Mouse (Mus musculus) intestine, embryonic 15.5 days (tissue): ENCODE measurements around the gene Hivep3. TPM values are rescaled to one million over a fixed set of nuclear protein-coding genes. Genes with fewer than 3 reads are reported as not detected.

Source experiments
- ATAC-seq: fragments of 200-750 bp; cut with Nextera tagmentation; 2 replicates; pipeline ENCODE4 v1.8.0; 2017; ENCODE audit warnings: moderate TSS enrichment, moderate library complexity
- H3K27ac ChIP-seq: fragments of 300-500 bp; sonication (generic); 2 replicates; pipeline ENCODE4 v1.5.1; 2015; ENCODE audit warnings: mild to moderate bottlenecking, inconsistent platforms
- H3K27me3 ChIP-seq: fragments of 300-500 bp; sonication (generic); replicated peaks from 2 replicates; pipeline ENCODE4 v1.6.1; 2015; ENCODE audit warnings: inconsistent platforms
- H3K36me3 ChIP-seq: fragments of 300-500 bp; sonication (generic); 2 replicates; pipeline ENCODE4 v1.6.1; 2015; ENCODE audit warnings: inconsistent platforms
- H3K4me1 ChIP-seq: fragments of 300-500 bp; sonication (generic); replicated peaks from 2 replicates; pipeline ENCODE4 v1.6.1; 2015; ENCODE audit warnings: inconsistent platforms
- H3K4me2 ChIP-seq: fragments of 300-500 bp; sonication (generic); replicated peaks from 2 replicates; pipeline ENCODE4 v1.6.1; 2015; ENCODE audit warnings: mild to moderate bottlenecking, inconsistent platforms
- H3K4me3 ChIP-seq: fragments of 300-500 bp; sonication (generic); replicated peaks from 2 replicates; pipeline ENCODE4 v1.5.1; 2015; ENCODE audit warnings: inconsistent platforms
- H3K9ac ChIP-seq: fragments of 300-500 bp; sonication (generic); 2 replicates; pipeline ENCODE4 v1.6.1; 2015; ENCODE audit warnings: inconsistent platforms
- H3K9me3 ChIP-seq: fragments of 300-500 bp; sonication (generic); 2 replicates; pipeline ENCODE4 v1.6.1; 2016; ENCODE audit warnings: inconsistent platforms
- WGBS: fragments of 180-500 bp; shearing (Covaris S2); methylation state at CpG from one replicate; pipeline ENCODE4 v1.1.7; 2015; 5-methylcytosine and 5-hydroxymethylcytosine counted together
- polyA plus RNA-seq: library from polyadenylated mRNA; unstranded; fragments of >200 nt; fragmentation: Nextera tagmentation; extraction: Ambion mirVana; gene quantifications from 2 replicates; pipeline ENCODE4 v1.2.1, GENCODE M21; 2015

Gene Hivep3
- polyA plus RNA-seq, 1 experiment from 2014 or later, result 5.0 TPM

- Histone ChIP-seq H3K36me3 (no peaks in the 10 kb centered on the region), H3K4me1 (no peaks in the 10 kb centered on the region), H3K9ac (no peak overlapping the region), H3K9me3 (no peaks in the 10 kb centered on the region), H3K27ac (no peak overlapping the region), H3K27me3 (no peaks in the 10 kb centered on the region), H3K4me3 (no peak overlapping the region), H3K4me2 (no peak overlapping the region)
- WGBS, result 67% methylated on average over 9 of the region's 9 CpGs
- no peak for ATAC-seq
Measured at GRCm38 (mm10) chr4:119833333-119833732, 99.7 kb downstream of the Hivep3 start.

DNA sequence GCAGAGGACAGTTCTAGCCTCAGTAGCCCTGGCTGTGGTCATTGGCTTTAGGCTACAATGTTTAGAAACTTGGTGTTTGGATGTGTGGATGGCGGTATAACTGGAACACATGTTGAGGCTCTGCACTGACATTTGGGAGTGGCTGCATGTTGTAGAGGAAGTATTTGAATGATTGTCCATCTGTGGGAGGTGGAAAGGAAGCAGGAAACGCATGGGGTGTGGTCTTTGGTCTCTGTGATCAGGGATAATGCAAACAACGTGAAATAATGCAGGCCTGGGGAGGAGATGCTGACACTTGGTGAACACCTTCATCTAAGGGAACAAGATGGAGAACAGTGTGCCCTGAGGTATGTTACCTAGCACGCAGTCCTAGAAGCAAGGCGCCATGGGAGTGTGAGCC is 100.3 kb downstream of the Hivep3 start:
- no peak overlapping the region for H3K9ac ChIP-seq
- H3K4me2 ChIP-seq, result no peak overlapping the region
- no peaks in the 10 kb centered on the region for H3K9me3 ChIP-seq
- H3K4me1 ChIP-seq, result no peaks in the 10 kb centered on the region
- H3K27ac ChIP-seq, result no peak overlapping the region
- WGBS, result 51% methylated on average over 5 of the region's 5 CpGs
- no peaks in the 10 kb centered on the region for H3K36me3 ChIP-seq
- H3K4me3 ChIP-seq, result no peak overlapping the region
- H3K27me3 ChIP-seq, result no peaks in the 10 kb centered on the region
- no peak for ATAC-seq

DNA sequence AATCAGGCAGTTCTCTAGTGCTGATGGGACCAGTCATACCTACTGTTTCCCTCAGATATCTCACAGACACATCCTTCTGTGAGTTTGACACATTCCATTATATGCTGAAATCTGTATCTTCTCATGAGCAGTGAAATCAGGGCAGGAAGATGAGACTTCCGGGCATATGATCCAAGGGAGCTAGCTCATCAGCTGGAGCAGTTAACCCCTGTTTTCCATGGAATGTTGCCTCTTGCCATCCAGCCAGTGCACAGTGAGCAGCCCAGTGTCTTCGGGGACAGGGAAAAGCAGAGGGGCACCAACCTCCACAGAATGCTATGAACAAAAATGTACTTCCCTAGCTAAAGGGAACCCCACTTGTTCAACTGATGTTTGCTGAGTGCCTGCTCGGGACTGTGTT is 102.6 kb downstream of the Hivep3 start:
- Histone ChIP-seq H3K4me1 (no peaks in the 10 kb centered on the region), H3K9ac (no peak overlapping the region), H3K4me3 (no peak overlapping the region), H3K36me3 (no peaks in the 10 kb centered on the region), H3K4me2 (no peak overlapping the region), H3K27ac (no peak overlapping the region), H3K9me3 (no peaks in the 10 kb centered on the region), H3K27me3 (no peaks in the 10 kb centered on the region)
- WGBS, result 71% methylated on average over 3 of the region's 3 CpGs
- ATAC-seq, result no peak

DNA sequence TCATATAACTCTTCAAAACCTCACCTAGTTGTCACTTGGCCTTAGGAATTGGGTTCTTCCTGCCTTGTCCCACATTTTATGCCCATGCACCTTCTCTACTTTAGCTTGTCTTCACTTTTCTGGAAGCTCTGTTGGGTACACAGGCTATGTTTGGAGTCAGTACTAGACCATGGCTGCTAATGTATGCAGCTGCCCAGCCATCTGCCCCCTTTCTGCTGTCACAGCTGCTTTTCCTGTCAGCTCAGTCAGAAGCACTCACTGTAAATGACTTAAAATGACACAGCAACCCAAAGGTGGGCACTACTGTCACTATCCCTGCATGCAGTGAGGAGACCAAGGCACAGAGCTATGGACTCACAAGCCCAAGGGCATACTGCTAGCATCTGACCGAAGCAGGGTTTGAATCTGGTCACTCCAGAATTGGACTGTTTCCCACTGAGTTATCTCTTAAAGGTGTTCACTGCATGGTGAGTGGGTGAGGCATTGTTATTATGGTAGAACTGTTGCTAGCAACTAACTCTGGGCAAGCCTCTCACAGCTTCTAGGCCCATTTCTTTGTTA is 104.0 kb downstream of the Hivep3 start:
- H3K27me3 ChIP-seq, result no peaks in the 10 kb centered on the region
- H3K9ac ChIP-seq, result no peak overlapping the region
- 93% methylated on average over 1 of the region's 1 CpGs for WGBS
- no peak overlapping the region for H3K4me2 ChIP-seq
- ATAC-seq, result no peak
- no peaks in the 10 kb centered on the region for H3K4me1 ChIP-seq
- H3K36me3 ChIP-seq, result no peaks in the 10 kb centered on the region
- H3K27ac ChIP-seq, result no peak overlapping the region
- no peaks in the 10 kb centered on the region for H3K9me3 ChIP-seq
- no peak overlapping the region for H3K4me3 ChIP-seq

DNA sequence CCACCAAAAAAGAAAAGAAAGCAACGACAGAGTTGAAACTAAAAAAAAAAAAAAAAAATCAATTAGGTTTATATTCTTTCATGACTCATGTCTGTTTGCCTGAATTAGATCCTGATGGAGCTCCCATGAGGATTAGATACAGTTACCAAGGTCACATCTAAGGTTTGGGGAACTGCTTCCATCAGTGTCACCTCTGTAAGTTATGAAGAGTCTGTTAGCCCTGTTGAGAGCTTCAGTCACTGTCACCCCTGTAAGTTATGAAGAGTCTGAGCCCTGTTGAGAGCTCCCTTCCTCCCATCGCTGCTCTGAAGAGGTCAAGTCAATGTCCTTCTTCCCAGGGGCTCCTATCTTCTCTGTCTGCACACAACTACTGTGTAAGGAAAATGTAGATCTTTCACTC is 104.7 kb downstream of the Hivep3 start:
- Histone ChIP-seq H3K9me3 (no peaks in the 10 kb centered on the region), H3K36me3 (no peaks in the 10 kb centered on the region), H3K4me3 (no peak overlapping the region), H3K27me3 (no peaks in the 10 kb centered on the region), H3K4me2 (no peak overlapping the region), H3K9ac (no peak overlapping the region), H3K4me1 (no peaks in the 10 kb centered on the region), H3K27ac (no peak overlapping the region)
- ATAC-seq, result no peak
- WGBS, result 78% methylated on average over 2 of the region's 2 CpGs

DNA sequence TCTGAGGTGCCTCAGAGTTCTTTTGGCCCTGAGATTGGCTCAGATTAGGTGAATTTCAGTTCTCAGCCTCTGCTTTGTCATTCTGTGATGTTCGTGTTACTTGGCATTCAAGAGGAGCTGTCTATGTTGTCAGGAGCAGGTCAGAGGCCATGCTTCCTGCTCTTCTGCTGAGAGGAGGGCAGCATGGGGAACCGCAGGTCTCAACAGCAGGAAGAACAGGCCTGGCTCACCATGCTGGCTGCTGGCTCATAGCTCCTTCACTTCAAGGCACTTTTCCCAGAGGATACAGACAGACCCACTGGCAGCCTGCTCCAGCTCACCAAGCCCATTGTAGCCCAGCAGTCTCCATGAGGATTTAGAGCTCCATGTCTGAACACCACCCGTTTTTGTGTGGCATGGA is 109.7 kb downstream of the Hivep3 start:
- no peak for ATAC-seq
- Histone ChIP-seq H3K27ac (no peak overlapping the region), H3K9ac (no peak overlapping the region), H3K4me3 (no peak overlapping the region), H3K27me3 (no peaks in the 10 kb centered on the region), H3K9me3 (no peaks in the 10 kb centered on the region), H3K36me3 (no peaks in the 10 kb centered on the region), H3K4me2 (no peak overlapping the region), H3K4me1 (no peaks in the 10 kb centered on the region)
- 58% methylated on average over 3 of the region's 3 CpGs for WGBS

- H3K27ac ChIP-seq, result no peak overlapping the region
- no peak overlapping the region for H3K4me3 ChIP-seq
- H3K27me3 ChIP-seq, result no peaks in the 10 kb centered on the region
- H3K4me2 ChIP-seq, result no peak overlapping the region
- H3K4me1 ChIP-seq, result no peaks in the 10 kb centered on the region
- no peaks in the 10 kb centered on the region for H3K9me3 ChIP-seq
- WGBS, result 64% methylated on average over 3 of the region's 3 CpGs
- H3K9ac ChIP-seq, result no peak overlapping the region
- no peak for ATAC-seq
- no peaks in the 10 kb centered on the region for H3K36me3 ChIP-seq
Measured at GRCm38 (mm10) chr4:119844267-119844666, 110.7 kb downstream of the Hivep3 start.

GRCm38 (mm10) chr4:119845596-119846161 is 112.1 kb downstream of the Hivep3 start:
- H3K4me2 ChIP-seq, result no peak overlapping the region
- no peak for ATAC-seq
- no peaks in the 10 kb centered on the region for H3K27me3 ChIP-seq
- 80% methylated on average over 3 of the region's 3 CpGs for WGBS
- no peaks in the 10 kb centered on the region for H3K4me1 ChIP-seq
- H3K36me3 ChIP-seq, result no peaks in the 10 kb centered on the region
- H3K4me3 ChIP-seq, result no peak overlapping the region
- H3K9me3 ChIP-seq, result no peaks in the 10 kb centered on the region
- no peak overlapping the region for H3K27ac ChIP-seq
- H3K9ac ChIP-seq, result no peak overlapping the region

GRCm38 (mm10) chr4:119852483-119852882 is 118.9 kb downstream of the Hivep3 start:
- 54% methylated on average over 8 of the region's 8 CpGs for WGBS
- Histone ChIP-seq H3K36me3 (no peaks in the 10 kb centered on the region), H3K9ac (no peak overlapping the region), H3K27me3 (no peaks in the 10 kb centered on the region), H3K4me2 (no peak overlapping the region), H3K4me1 (no peaks in the 10 kb centered on the region), H3K27ac (no peak overlapping the region), H3K9me3 (no peaks in the 10 kb centered on the region), H3K4me3 (no peak overlapping the region)
- peak; percentile 74 for ATAC-seq

GRCm38 (mm10) chr4:119854307-119855144 is 120.9 kb downstream of the Hivep3 start:
- Histone ChIP-seq H3K4me2 (no peak overlapping the region), H3K9me3 (no peaks in the 10 kb centered on the region), H3K27me3 (no peaks in the 10 kb centered on the region), H3K9ac (no peak overlapping the region), H3K4me1 (no peaks in the 10 kb centered on the region), H3K36me3 (no peaks in the 10 kb centered on the region), H3K4me3 (no peak overlapping the region), H3K27ac (no peak overlapping the region)
- WGBS, result 75% methylated on average over 9 of the region's 9 CpGs
- ATAC-seq, result no peak

DNA sequence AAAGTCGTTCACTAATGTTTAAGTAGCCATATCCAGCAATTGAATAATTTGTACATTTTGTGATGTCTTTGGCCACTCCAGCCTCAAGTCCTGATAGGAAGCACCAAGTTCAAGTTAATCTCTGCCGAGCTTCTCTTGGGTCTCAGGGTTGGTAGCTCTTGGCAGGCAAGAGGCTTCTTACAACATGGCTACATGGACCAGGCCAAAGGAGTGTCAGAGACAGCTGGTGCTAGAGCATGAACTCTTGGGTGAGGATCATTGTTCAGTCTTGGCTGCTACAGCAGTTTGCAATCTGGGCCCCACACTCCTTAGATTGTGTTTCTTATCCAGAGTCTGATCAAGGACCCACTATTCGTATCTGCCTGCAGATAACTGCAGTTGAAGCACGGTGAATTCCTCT is 125.9 kb downstream of the Hivep3 start:
- no peak overlapping the region for H3K4me2 ChIP-seq
- no peaks in the 10 kb centered on the region for H3K27me3 ChIP-seq
- H3K4me3 ChIP-seq, result no peak overlapping the region
- H3K9ac ChIP-seq, result no peak overlapping the region
- no peak overlapping the region for H3K27ac ChIP-seq
- no peaks in the 10 kb centered on the region for H3K4me1 ChIP-seq
- H3K9me3 ChIP-seq, result no peaks in the 10 kb centered on the region
- ATAC-seq, result no peak
- H3K36me3 ChIP-seq, result no peaks in the 10 kb centered on the region
- 64% methylated on average over 4 of the region's 4 CpGs for WGBS

DNA sequence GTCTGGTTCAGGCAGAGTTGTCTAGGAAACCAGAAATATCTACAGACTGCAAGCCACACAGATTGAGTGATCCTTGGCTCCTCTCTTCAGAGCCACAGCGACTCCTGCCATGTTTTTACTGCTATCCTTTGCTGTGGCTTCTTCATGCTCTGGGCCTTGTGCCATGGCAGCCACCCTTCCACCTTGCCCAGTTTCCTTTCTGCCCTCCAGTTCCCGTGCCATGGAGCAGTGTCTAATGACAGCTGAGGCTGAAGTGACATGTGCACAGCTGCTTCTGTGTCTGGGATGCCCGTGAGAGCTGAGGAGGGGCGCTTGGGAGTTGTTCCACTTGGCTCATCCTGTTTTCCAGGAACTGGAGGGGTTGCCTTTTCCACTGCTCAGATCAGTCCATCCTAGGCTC is 127.4 kb downstream of the Hivep3 start:
- Histone ChIP-seq H3K4me2 (no peak overlapping the region), H3K9ac (no peak overlapping the region), H3K4me1 (no peaks in the 10 kb centered on the region), H3K27me3 (no peaks in the 10 kb centered on the region), H3K36me3 (no peaks in the 10 kb centered on the region), H3K4me3 (no peak overlapping the region), H3K9me3 (no peaks in the 10 kb centered on the region), H3K27ac (no peak overlapping the region)
- no peak for ATAC-seq
- 67% methylated on average over 4 of the region's 4 CpGs for WGBS
